8 mouse cellular contexts compared by ENCODE assay signal in genomic region chr7:126695631-126696207, GRCm38 (mm10). TPM values are rescaled to one million over a fixed set of nuclear protein-coding genes. Genes with fewer than 3 reads are reported as not detected.
DNase-seq lines count a peak whose midpoint lies in the region; ATAC-seq lines count a peak whose summit lies in the region.

Slx1b (minus strand) TSS chr7:126695784.

- under 1% methylated on average over 40 of the region's 40 CpGs for WGBS in hindbrain, embryonic 14.5 days

- no peaks in the 10 kb centered on the region for H3K27me3 ChIP-seq in hindbrain, embryonic 14.5 days (ENCODE audit: control insufficient read depth, insufficient read depth, low read length)

- peak within 1 kb of the TSS; percentile 67 for H3K4me3 ChIP-seq in hindbrain, embryonic 14.5 days (replicated peaks; ENCODE audit: low read length)

- peaks cover 17% of the 10 kb centered on the region for H3K4me1 ChIP-seq in hindbrain, embryonic 14.5 days (replicated peaks; ENCODE audit: control insufficient read depth, insufficient read depth, low read length)

- H3K4me2 ChIP-seq in hindbrain, embryonic 14.5 days (replicated peaks) = peak within 1 kb of the TSS; percentile 68

- peaks cover 51% of the 10 kb centered on the region for H3K36me3 ChIP-seq in hindbrain, embryonic 14.5 days (replicated peaks; ENCODE audit: control insufficient read depth, insufficient read depth)

- peak; percentile 99 for DNase-seq in R1 (ENCODE audit: low read depth, low spot score)
- peak; percentile 96 to 97 for DNase-seq in cerebellum, postnatal 25 days
- peak; percentile 84 to 90 for DNase-seq in frontal cortex, postnatal 25 days (ENCODE audit: low spot score in 2 of 2)
- DNase-seq in hindbrain, embryonic 14.5 days (ENCODE audit: low spot score) = peak; percentile 98
- DNase-seq in layer of hippocampus, postnatal 36 days = peak; percentile 94 to 96
- DNase-seq in lung, postnatal 36 days = peak; percentile 96
- peak; percentile 99 for DNase-seq in retina, postnatal 1 day
- DNase-seq in urinary bladder, adult 18-20 months (ENCODE audit: low spot score in 2 of 2) = peak; percentile 83 to 94

- ATAC-seq in hindbrain, embryonic 14.5 days (ENCODE audit: low FRiP score) = peak; percentile 96

- peak within 1 kb of the TSS; percentile 81 for H3K9ac ChIP-seq in hindbrain, embryonic 14.5 days

- H3K27ac ChIP-seq in hindbrain, embryonic 14.5 days = peak within 1 kb of the TSS; percentile 91

- H3K9me3 ChIP-seq in hindbrain, embryonic 14.5 days (ENCODE audit: control insufficient read depth, low read length) = no peaks in the 10 kb centered on the region

RNA-seq across cellular contexts. Expression of gene Slx1b, which starts in this region (rescaled TPM):
- polyA plus RNA-seq in hindbrain, embryonic 14.5 days (2014; fragmentation: Nextera tagmentation; extraction: Ambion mirVana) = 10.7 and 10.9 TPM in 2 replicates
- total RNA-seq in layer of hippocampus, postnatal 36 days (2021) = 10 to 100 TPM; 16.2 to 16.4 TPM

Comparison
In these comparisons a context has a peak if more than half of its experiments do, and no peak if none do; other contexts are left out.
1. Peak in every context shown above with its lines: DNase-seq, ATAC-seq, H3K4me3 ChIP-seq and H3K27ac ChIP-seq.